Mouse (Mus musculus) layer of hippocampus, postnatal 14 days (tissue): ENCODE measurements at regions not wholly inside any gene's neighbourhood (a gene's known extent, or its start where the extent isn't known, plus 50 kb on each side); places are given as distances from the start of the nearest gene placed in this dataset.
"Not testable (repeated sequence)": the region's sequence is repeated elsewhere in the genome, so short reads cannot be mapped to it uniquely, and the experiment has no call there.

Source experiments
- DNase-seq, 2 experiments: peaks; one replicate each; pipeline ENCODE4 v3.0.0; 2021 to 2022; ENCODE audit warnings: low spot score in 2 of 2, mixed read lengths in 1 of 2

DNA sequence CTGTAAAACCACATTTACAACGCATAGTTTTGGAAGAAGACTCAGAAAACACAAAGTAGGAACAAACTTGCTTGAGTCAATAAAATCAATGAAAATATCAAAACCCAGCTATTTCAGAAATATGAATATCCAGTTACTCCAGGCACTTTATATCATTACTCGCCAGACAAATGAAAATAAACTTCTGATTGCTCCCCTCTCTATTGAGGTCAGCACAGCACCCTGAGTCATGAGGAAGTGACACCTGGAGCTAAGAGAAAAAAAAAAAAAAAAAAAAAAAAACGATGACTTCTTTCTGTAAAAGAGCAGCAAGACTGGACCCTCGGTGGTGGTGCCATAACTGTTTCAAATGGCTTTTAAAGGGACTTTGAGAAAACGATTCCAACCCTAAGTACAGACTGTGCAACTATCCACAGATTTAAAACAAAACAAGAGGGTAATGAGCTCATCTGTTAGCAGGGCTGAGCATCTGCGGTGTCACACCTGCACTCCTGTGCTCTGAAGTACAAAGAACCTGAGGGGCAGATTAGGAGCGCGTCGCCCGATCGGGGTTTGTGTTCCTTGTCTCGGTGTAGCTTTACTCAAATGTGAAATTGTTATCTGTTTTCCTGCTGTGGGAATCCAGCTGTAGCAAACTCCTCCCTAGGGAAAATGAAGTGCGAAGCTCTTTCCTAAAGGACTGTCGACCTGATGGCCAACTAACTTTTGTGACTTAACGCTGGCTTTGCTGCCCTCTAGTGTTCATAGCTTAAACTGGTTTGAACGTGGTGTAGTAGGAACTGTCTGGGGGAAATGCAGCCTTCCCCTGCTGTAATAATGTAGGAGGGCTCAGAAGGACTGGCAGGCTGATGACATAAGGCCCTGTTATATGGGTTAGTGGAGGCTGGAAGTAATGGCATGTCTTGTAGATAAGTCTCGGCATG lies 449.9 kb downstream of the Dad1 start:
- DNase-seq, result peak; percentile 52 to 77

GRCm38 (mm10) chr14:53802547-53802946 lies 451.4 kb downstream of the Dad1 start:
- DNase-seq, result no peak

DNA sequence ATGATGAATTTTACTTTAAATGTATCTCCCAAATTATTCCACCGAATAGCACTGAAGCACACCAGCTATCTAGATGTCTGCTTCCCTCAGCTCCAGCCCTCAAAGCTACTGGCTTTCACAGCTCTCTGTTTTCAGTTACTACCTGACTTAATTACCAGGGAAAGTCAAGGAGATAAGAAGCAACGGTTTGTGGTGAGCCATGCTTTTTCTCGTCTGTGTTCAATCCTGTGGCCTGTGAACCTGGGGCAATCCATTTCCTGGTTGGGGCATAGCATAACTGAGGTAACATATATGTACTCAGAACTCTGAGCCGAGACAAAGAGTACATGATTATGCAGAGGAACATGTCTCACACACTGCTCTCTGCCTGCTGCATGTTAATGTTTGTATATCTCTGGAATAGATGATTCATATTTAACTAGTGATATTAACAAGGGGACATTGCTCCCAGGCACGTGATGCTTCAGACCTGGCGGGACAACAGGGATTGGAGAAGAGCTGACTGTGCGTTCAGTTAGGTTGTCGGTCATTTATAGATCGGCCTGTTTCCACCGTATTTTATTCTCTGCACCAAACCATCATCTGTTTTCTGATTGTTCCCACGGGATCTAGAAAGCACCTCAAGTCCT lies 453.3 kb downstream of the Dad1 start:
- DNase-seq, result no peak

- not testable (repeated sequence) for DNase-seq
Observed at GRCm38 (mm10) chr14:53795160-53795559, 458.7 kb downstream of the Dad1 start.

- DNase-seq, result no peak
Observed at GRCm38 (mm10) chr14:53794527-53794926, 459.4 kb downstream of the Dad1 start.

GRCm38 (mm10) chr14:53792432-53792831 lies 461.5 kb downstream of the Dad1 start:
- DNase-seq, result not testable (repeated sequence)

DNA sequence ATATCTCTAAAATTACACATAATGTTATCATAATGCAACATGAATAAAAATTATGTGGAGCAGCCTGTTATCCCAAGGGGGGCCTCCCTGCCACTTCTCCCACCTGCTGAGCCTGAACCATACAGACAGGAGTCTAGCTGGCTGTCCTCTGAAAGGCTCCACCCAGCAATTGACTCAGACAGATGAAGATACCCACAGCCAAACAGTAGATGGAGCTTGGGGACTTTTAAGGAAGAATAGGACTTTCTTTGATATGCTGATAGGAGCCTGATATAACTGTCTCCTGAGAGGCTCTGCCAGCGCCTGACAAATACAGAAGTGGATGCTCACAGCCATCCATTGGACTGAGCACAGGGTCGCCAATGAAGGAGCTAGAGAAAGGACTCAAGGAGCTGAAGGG lies 468.4 kb downstream of the Dad1 start:
- not testable (repeated sequence) for DNase-seq

DNA sequence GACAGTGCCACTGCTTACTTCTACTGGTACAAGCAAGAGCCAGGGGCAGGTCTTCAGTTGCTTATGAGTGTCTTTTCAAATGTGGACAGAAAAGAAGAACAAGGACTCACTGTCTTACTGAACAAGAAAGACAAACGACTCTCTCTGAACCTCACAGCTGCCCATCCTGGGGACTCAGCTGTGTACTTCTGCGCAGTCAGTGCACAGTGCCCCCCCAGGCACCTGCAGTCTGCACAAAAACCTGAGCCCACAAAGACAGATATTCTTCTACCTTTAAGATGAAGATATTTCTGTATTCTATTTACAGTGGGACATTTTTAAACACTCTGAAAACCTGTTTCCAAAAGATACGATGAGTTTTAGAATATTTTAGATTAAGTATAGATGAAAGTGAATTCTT lies 476.5 kb downstream of the Dad1 start:
- no peak for DNase-seq

GRCm38 (mm10) chr14:53776717-53777116 lies 477.2 kb downstream of the Dad1 start:
- peak; percentile 43 to 54 for DNase-seq

GRCm38 (mm10) chr14:53766501-53766900 lies 487.4 kb downstream of the Dad1 start:
- DNase-seq, result not testable (repeated sequence)

DNA sequence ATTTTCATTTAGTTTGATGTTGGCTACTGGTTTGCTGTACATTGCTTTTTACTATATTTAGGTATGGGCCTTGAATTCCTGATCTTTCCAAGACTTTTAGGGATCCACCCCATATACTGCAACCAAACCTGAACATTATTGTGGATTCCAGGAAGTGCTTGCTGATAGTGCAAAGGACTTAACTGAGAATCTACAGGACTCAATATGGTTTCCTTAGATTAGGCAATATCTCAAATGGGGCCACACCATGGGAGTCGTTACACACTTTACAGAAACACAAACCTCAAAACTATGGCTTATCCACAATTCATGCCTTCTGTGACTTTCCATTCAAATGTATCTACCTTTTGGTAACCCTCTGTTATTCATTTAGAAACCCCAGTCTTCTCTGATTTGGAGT lies 488.0 kb downstream of the Dad1 start:
- not testable (repeated sequence) for DNase-seq

DNA sequence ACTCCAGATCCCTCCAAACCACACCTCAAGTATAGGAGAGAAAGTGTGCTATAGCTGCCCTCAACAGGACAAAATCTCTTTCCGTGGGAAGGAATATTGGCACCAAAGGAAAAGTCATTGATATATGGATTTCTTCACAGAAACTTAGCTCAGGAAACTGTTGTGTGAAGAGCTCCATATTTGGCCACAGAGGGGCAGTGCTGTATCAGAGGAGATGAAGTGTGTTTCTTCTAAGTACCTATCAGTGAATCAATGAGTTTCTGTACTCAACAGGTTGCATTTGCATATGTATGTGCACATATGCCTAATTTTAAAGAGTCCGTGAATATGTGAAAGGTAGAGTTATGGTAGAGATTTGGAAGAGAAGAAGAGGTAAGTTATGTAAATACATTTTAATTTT lies 493.3 kb downstream of the Dad1 start:
- DNase-seq, result not testable (repeated sequence)

GRCm38 (mm10) chr14:53757782-53758181 lies 496.1 kb downstream of the Dad1 start:
- DNase-seq, result not testable (repeated sequence)

DNA sequence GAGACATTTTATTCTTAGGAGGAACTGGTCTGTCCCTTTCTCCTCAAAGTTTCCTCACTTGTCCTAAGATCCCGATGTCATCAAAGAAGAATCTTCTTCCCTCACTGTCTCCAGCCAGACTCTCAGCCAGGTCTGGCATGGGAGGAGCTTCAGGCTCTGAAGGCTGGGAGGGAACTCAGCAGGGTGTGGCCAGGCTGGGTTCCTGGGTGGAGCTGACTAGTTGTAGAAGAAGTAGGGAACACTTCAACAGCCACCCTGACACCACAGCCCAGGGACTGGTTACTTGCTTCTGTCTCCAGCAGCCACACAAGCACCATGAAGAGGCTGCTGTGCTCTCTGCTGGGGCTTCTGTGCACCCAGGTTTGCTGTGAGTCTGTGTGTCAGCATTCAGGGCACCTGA lies 496.8 kb downstream of the Dad1 start:
- not testable (repeated sequence) for DNase-seq

- DNase-seq, result no peak
Observed at GRCm38 (mm10) chr14:53750703-53751441, 503.0 kb downstream of the Dad1 start.

GRCm38 (mm10) chr14:53743552-53743951 lies 510.4 kb downstream of the Dad1 start:
- DNase-seq, result not testable (repeated sequence)

DNA sequence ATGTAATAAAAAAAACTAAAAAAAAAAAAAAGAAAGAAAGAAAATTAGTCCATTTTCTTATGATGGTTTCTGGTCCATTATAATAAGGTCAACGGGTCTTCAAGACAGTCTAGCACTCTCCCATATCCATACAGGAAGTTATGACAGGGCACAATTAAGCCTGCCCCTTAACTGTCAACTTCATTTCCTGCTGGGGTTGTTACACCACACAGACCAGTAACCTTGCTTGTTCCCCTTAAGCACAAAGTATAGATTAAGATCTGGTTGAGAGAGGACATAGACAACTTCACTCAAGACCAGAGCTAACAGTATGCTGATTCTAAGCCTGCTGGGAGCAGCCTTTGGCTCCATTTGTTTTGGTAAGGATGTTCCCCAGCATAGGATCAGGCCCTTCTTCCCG lies 511.0 kb downstream of the Dad1 start:
- not testable (repeated sequence) for DNase-seq

- DNase-seq, result peak; percentile 24 to 38
Observed at GRCm38 (mm10) chr14:53741246-53741645, 512.7 kb downstream of the Dad1 start.

GRCm38 (mm10) chr14:53737962-53738361 lies 515.9 kb downstream of the Dad1 start:
- not testable (repeated sequence) for DNase-seq

DNA sequence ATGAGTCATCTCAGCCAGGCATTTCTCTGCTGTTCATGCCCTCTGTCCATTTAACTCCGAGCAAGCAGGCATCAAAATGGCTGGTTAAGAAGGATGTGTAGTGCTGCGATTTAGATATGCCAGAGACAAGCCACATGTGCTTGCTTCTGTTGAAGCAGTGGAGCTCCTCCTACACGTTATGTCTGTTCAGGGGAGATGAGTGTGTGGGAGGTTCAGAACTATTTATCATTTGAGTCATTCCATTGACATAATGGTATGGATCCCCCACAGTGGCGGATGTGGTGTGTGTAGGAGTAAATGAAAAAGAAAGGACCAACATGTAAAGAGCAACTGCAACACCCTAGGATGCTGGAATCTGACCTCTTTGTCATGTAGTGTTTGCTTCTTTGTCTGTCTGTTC lies 517.6 kb downstream of the Dad1 start:
- DNase-seq, result not testable (repeated sequence)

GRCm38 (mm10) chr14:53731600-53731999 lies 522.3 kb downstream of the Dad1 start:
- DNase-seq, result not testable (repeated sequence)

GRCm38 (mm10) chr14:53729877-53730276 lies 524.0 kb downstream of the Dad1 start:
- not testable (repeated sequence) for DNase-seq
